In genomic region chr4:53688965-53689364, GRCm38 (mm10) we compare ENCODE assay signal across 12 mouse cellular contexts.
"Had no signal": no experiment of that assay in that cellular context is flagged by ENCODE, and none has a peak within 500 bp of the region (broad histone marks: within the 10 kb centered on the region; RNA-seq: fewer than 3 reads in every experiment).

No protein-coding gene starts in this region.

- DNase-seq: retina, postnatal 1 day; right cerebral cortex, adult 18-20 months; right cerebral cortex, postnatal 14 days; right cerebral cortex, postnatal 25 days; right cerebral cortex, postnatal 4 days; spleen, adult 18-20 months; thymus, adult 18-20 months; thymus, adult 2 months; thymus, postnatal 14 days; thymus, postnatal 25 days; thymus, postnatal 36 days; thymus, postnatal 4 days had no signal
